Mouse (Mus musculus): Measurements from ENCODE around the gene Add3. TPM values are rescaled to one million over a fixed set of nuclear protein-coding genes. Genes with fewer than 3 reads are reported as not detected.

The Add3 gene
- total and polyA plus RNA-seq, 3 experiments = 16.3 to 18.4 (median 16.4) TPM

DNA sequence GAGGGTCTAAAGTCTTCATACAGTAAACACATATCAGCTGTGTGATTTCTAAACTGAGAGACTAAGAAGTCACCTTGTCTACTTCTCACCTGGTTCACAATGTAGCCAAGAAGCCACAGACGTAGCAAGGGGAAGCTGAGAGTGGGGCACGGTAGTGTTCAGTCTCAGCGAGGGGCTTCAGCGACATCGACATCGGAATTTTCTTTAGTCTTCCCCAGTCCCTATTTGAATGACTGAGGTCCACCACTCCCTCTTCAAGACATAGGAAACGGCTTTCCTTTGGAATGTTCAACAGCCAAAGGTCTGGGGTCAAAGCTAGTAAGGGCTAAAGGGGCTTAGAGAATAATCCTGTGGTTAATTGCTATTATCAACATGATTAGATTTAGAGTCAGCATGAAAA, 121.8 kb downstream of the Add3 start:
- TF ChIP-seq USF1 (IDR thresholded peaks at IDR 0.05; ENCODE audit: low read depth, low read length) = no peak
- no peak for TF ChIP-seq PAX5 (IDR thresholded peaks at IDR 0.05; ENCODE audit: low read length)
- H3K36me3 ChIP-seq (replicated peaks in 1 of 2; ENCODE audit: control insufficient read depth in 1 of 2, insufficient read depth in 1 of 2, low read length in 1 of 2) = no peaks in the 10 kb centered on the region
- H3K9ac ChIP-seq (ENCODE audit: insufficient read depth, low read depth) = no peak overlapping the region
- no peaks in the 10 kb centered on the region for H3K9me3 ChIP-seq (replicated peaks; ENCODE audit: low read length)
- dilution Hi-C loops (cut with MboI; ENCODE audit: extremely low pct_ligation_motif_present, extremely low pct_unique_long_range_greater_than_20kb, low sequenced_read_pairs) (no loop called here), in situ Hi-C loops (cut with MboI; ENCODE audit: low pct_ligation_motif_present, low pct_unique_long_range_greater_than_20kb, low sequenced_read_pairs) (loop anchor here (25.0 kb wide), 1 partner anchor 325 kb away; the partner anchor contains the start of gene Nutf2-ps1)
- H3K4me2 ChIP-seq (ENCODE audit: insufficient read depth, low read depth, poor library complexity, severe bottlenecking) = no peak overlapping the region
- no peaks in the 10 kb centered on the region for H3K79me2 ChIP-seq (replicated peaks; ENCODE audit: control insufficient read depth, extremely low read depth, insufficient read depth, poor library complexity, severe bottlenecking)
- no peak overlapping the region for H3K27ac ChIP-seq (ENCODE audit: insufficient read depth, low read depth)
- H3K4me3 ChIP-seq (replicated peaks in 1 of 3; ENCODE audit: low read depth in 2 of 3, low read length in 2 of 3, poor library complexity in 1 of 3) = no peak overlapping the region
- DNase-seq (ENCODE audit: extremely low read depth) = no peak
- no peaks in the 10 kb centered on the region for H3K27me3 ChIP-seq (replicated peaks)
- peaks cover 4 to 36% of the 10 kb centered on the region in 2 experiments; a peak in 3 of 4 replicates for H3K4me1 ChIP-seq (ENCODE audit: control insufficient read depth in 1 of 2, insufficient read depth in 2 of 2)

DNA sequence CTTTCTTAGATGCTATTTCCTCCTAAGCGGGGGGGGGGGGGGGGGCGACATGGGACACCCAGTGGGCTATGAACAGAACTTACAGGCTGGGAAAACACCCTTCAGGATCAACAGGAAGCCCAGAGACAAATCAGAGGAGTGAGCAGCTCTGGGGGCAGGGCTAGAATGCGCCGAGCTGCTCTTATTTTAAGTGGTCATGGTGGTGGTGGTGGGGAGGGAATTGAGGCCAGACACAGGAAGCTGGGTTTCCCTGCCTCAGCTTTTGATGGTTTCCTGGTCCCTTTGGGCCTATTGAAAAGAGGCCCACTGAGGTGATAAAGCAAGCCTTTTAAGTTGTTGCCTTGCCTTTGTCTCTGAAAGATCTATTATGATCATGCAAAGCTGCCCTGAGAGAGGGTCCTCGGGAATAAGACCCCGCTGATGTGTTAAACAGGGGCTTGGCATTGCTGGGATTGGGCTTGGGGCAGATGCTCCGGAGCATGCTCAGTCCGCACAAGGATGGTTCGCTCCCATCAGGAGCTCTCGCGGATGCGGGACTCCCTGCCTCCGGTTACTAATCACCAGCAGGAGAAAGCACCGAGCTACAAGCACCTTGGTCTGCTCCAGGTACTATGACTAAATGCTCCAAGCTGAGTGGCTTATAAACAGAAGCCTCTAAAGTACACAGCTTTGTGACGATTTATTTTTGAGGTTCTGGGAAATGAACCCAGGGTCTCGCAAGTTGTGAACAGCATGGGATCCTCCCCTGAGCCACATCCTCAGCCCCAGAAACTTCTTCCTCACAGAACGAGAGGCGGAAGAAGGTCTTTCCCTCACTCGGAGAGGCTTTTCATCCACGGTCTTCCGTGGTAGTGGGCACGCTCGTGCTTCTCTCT, 123.9 kb downstream of the Add3 start:
- no peaks in the 10 kb centered on the region for H3K36me3 ChIP-seq (replicated peaks in 1 of 2; ENCODE audit: control insufficient read depth in 1 of 2, insufficient read depth in 1 of 2, low read length in 1 of 2)
- H3K9ac ChIP-seq (ENCODE audit: insufficient read depth, low read depth) = no peak overlapping the region
- in situ Hi-C loops (cut with MboI; ENCODE audit: low pct_ligation_motif_present, low pct_unique_long_range_greater_than_20kb, low sequenced_read_pairs) (loop anchor here (25.0 kb wide), 1 partner anchor 323 kb away; the partner anchor contains the start of gene Nutf2-ps1), dilution Hi-C loops (cut with MboI; ENCODE audit: extremely low pct_ligation_motif_present, extremely low pct_unique_long_range_greater_than_20kb, low sequenced_read_pairs) (no loop called here)
- H3K27ac ChIP-seq (ENCODE audit: insufficient read depth, low read depth) = no peak overlapping the region
- no peak overlapping the region; the same call in 1 of the 2 replicates for H3K4me2 ChIP-seq (ENCODE audit: insufficient read depth, low read depth, poor library complexity, severe bottlenecking)
- no peaks in the 10 kb centered on the region for H3K79me2 ChIP-seq (replicated peaks; ENCODE audit: control insufficient read depth, extremely low read depth, insufficient read depth, poor library complexity, severe bottlenecking)
- H3K9me3 ChIP-seq (replicated peaks; ENCODE audit: low read length) = no peaks in the 10 kb centered on the region
- DNase-seq (ENCODE audit: extremely low read depth) = peak; percentile 49
- no peak overlapping the region for H3K4me3 ChIP-seq (replicated peaks in 1 of 3; ENCODE audit: low read depth in 2 of 3, low read length in 2 of 3, poor library complexity in 1 of 3)
- no peaks in the 10 kb centered on the region for H3K27me3 ChIP-seq (replicated peaks)
- TF ChIP-seq ELF1 (IDR thresholded peaks at IDR 0.05; ENCODE audit: low read depth, low read length) (peak; percentile 43; the same call in 1 of the 2 replicates), SMC3 (IDR thresholded peaks at IDR 0.05; ENCODE audit: low read depth, low read length) (no peak), USF1 (IDR thresholded peaks at IDR 0.05; ENCODE audit: low read depth, low read length) (no peak), JUN (IDR thresholded peaks at IDR 0.05; ENCODE audit: insufficient read depth, low read depth, low read length) (no peak), ZC3H11A (IDR thresholded peaks at IDR 0.05; ENCODE audit: low read depth, low read length) (no peak), NRF1 (IDR thresholded peaks at IDR 0.05; ENCODE audit: low read depth, low read length) (no peak), TCF12 (IDR thresholded peaks at IDR 0.05; ENCODE audit: low read depth, low read length) (no peak), IRF4 (IDR thresholded peaks at IDR 0.05; ENCODE audit: low read depth, low read length) (no peak), MAZ (IDR thresholded peaks at IDR 0.05; ENCODE audit: low read depth, low read length) (no peak), ETS1 (conservative IDR thresholded peaks at IDR 0.05; ENCODE audit: low read depth, low read length) (peak; percentile 7; the same call in 1 of the 2 replicates), MEF2A (IDR thresholded peaks at IDR 0.05; ENCODE audit: borderline replicate concordance, low read depth, low read length) (no peak)
- peaks cover 4 to 26% of the 10 kb centered on the region in 2 experiments for H3K4me1 ChIP-seq (ENCODE audit: control insufficient read depth in 1 of 2, insufficient read depth in 2 of 2)
